Mouse (Mus musculus): ENCODE measurements around the gene Ccnb2.

Gene Ccnb2

GRCm38 (mm10) chr9:70384494-70384893, 36.9 kb downstream of the Ccnb2 start:
- no peak for DNase-seq (ENCODE audit: low spot score in 2 of 2)

DNA sequence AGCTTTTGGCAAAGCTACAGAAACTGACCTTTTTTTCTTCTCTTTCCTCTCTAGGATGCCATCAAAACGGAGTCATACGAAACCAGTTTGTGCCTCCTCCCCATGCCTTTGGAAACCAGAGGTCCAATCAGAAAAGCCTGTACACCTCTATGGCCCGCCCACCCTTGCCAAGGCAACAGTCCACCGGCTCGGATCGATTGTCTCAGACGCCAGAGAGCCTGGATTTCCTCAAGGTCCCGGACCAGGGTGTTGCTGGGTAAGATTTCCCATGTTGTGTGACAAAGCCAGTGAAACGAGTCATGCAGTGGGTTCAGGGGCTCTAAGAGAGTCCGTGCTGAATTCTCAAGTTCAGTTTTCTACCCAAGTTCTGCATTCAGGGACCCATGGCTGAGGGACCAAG, 37.6 kb downstream of the Ccnb2 start:
- DNase-seq (ENCODE audit: low spot score in 2 of 2) = no peak

GRCm38 (mm10) chr9:70382091-70382490, 39.3 kb downstream of the Ccnb2 start:
- no peak for DNase-seq (ENCODE audit: low spot score in 2 of 2)

DNA sequence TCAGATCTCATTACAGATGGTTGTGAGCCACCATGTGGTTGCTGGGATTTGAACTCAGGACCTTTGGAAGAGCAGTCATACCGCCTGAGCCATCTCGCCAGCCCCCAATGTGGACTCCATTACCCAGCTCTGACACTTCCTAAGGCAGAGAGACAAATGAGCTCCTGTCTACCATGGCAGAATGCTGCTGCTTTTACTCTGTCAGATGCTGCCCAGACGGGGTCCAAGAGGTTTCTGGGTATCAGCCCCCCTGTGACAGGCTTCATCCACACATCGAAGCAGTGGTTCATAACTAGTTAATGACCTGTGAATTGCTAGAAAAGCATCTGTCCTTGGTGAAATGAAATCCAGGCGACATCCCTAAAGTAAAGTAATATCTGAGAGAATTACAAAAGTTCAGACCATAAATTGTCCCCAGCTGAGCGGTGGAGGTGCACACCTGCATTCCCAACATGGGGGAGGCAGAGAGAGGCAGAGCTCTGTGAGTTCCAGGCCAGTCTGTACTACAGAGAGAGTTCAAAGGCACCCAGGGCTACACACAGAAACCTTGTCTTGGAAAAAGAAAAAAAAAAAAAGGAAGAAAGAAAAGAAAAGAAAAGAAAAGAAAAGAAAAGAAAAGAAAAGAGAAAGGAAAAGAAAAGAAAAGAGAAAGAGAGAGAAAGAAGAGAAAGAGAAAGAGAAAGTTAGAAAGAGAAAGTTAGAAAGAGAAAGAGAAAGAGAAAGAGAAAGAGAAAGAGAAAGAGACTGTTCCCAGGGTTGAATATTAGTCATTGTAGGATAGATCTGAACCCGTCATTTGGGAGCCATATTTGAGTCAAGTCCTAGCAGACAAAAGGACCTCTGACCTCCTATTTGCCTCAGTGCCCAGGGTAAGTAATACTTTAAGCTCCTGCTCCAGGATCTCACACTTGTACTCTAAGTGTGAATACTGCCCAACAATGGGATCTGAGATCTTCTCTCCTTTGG, 41.6 kb downstream of the Ccnb2 start:
- DNase-seq (ENCODE audit: low spot score in 2 of 2) = no peak

GRCm38 (mm10) chr9:70371638-70372037, 49.7 kb downstream of the Ccnb2 start:
- no peak for DNase-seq (ENCODE audit: low spot score in 2 of 2)

GRCm38 (mm10) chr9:70366898-70367297, 54.4 kb downstream of the Ccnb2 start:
- DNase-seq (ENCODE audit: low spot score in 2 of 2) = no peak

DNA sequence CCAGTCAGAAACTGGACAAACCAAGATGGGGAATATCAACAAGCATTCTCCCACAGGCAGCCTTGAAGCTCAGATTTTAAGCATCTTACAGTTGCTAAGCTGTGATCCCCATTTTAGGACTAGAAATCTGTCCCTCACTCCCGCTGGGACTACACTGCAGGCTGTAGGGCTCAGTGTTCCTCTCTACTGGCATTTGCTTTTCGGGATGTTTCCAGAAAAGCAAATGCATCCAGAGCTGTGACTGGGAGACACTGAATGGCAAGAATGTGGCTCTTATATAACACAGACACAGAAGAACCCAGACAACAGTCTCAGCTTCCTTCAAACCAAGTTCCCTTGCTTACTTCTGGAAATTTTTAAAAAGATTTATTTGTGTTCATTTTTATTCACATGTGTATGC, 55.4 kb downstream of the Ccnb2 start:
- DNase-seq (ENCODE audit: low spot score in 2 of 2) = no peak

- no peak for DNase-seq (ENCODE audit: low spot score in 2 of 2)
These were observed 56.6 kb downstream of the Ccnb2 start for GRCm38 (mm10) chr9:70364741-70365140.

DNA sequence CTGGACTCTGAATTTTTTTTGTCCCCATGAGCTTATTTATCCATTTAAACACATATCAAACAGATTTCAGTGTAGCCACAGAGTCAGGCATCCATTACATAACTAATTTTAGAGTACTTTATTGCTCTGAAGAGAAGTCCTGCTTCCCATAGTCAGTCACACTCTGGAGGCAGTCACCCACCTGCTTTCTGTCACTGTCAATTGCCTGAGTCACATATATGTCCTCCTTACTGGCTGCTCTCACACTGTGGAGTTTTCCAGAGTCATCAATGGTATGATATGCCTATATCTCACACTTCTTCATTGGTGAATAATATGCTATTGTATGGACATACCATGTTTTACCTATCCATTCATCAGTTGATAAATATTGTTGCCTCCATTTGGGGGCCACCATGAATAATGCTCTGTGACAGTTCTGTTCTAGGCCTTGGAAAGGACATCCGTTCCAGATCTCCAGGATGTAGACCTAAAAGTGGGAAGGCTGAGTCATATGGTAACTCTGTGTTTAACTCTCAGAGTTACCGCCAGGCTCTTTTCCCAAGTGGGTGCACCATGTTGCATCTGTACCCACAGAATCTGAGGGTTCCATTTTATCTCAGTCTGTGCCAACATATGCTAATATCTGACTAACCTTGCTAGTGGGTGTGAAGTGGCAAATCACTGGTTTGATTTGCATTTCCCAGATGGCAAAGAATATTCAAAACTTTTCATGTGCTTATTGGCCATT, 61.8 kb downstream of the Ccnb2 start:
- DNase-seq (ENCODE audit: low spot score in 2 of 2) = no peak
